Mouse (Mus musculus) lung, postnatal 0 days (tissue): Measurements from ENCODE around the gene Diras1.

ENCODE experiments used
- CTCF ChIP-seq: IDR thresholded peaks from 2 replicates; pipeline ENCODE4 v1.5.1; 2016; ENCODE audit warnings: antibody characterized with exemption, mild to moderate bottlenecking
- EP300 ChIP-seq: IDR thresholded peaks from 2 replicates; pipeline ENCODE4 v1.6.1; 2016; ENCODE audit warnings: antibody characterized with exemption, mild to moderate bottlenecking, control low read depth

DNA sequence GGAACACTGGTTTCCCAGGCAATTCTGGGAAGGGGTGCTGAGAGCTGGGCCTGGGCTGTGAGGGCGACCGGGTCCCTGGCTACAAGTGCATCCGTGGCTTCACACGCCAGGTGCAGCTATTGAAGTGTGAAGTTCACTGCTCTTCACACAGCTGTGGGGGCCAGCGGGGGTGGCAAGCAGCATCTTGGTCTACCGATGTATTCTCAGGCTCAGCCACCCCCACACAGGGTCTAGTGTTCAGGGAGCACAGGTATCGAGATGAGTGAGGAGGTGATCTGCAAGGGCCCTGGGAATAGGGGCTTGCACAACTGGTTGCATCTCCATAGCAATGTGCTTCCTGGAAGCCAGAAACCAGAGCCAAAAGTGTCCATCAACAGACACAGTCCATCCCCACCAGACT lies 35.1 kb downstream of the Diras1 start:
- TF ChIP-seq EP300 = no peak
- TF ChIP-seq CTCF = no peak
